Mouse (Mus musculus) erythroblast, embryonic 14.5 days (primary cell): ENCODE measurements around the gene Gnb5.

ENCODE experiments used
- GATA1 ChIP-seq: IDR thresholded peaks from 2 replicates; pipeline ENCODE4 v1.6.1; 2012; ENCODE audit warnings: low read length, inconsistent platforms, mixed read lengths
- TAL1 ChIP-seq: IDR thresholded peaks from 3 replicates; pipeline ENCODE4 v1.6.1; 2012; ENCODE audit warnings: low read length, inconsistent platforms, mixed read lengths

DNA sequence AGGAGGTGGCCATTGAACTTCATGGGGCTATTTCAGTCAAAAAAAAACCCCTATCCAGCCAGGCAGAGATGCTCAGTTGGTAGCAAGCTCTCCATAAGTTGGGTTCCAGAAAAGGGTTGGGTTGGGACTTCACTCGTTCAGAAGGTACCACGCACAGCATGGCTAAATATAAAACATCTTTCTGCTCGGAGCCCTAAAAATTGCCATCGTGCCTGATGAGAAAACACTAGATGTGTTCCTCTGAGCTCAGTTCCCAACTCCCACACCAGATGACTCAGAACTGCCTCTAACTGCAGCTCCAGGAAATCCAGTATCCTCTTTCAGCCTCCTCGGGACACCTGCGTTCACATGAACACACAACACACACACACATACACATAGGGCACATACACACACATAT lies 31.9 kb downstream of the Gnb5 start:
- TF ChIP-seq GATA1 (no peak), TAL1 (no peak)
